Mouse (Mus musculus) left cerebral cortex, adult 2 months (tissue): ENCODE measurements around the gene Asgr1. TPM values are rescaled to one million over a fixed set of nuclear protein-coding genes. Genes with fewer than 3 reads are reported as not detected.
"Not testable (repeated sequence)": the region's sequence is repeated elsewhere in the genome, so short reads cannot be mapped to it uniquely, and the experiment has no call there.

ENCODE experiments used
- DNase-seq, 2 experiments: peaks; one replicate each; pipeline ENCODE4 v3.0.0; 2021 to 2022; ENCODE audit warnings: low spot score in 2 of 2, mixed read lengths in 1 of 2; ENCODE audit errors: extremely low spot score in 1 of 2
- H3K27ac ChIP-seq: fragments of 200-600 bp; 2 replicates; pipeline ENCODE4 v1.8.1; 2022
- H3K4me3 ChIP-seq: fragments of 200-600 bp; 2 replicates; pipeline ENCODE4 v1.8.1; 2022
- CTCF ChIP-seq: fragments of 200-600 bp; IDR thresholded peaks from 2 replicates; pipeline ENCODE4 v1.8.1; 2022; ENCODE audit warnings: antibody characterized with exemption, mild to moderate bottlenecking, moderate library complexity
- intact Hi-C: fragments of 180-260 bp; cut with DNase I; formaldehyde crosslinking; loops from one replicate; pipeline ENCODE4 v1.15.1; 2025
- long read RNA-seq, 2 experiments: library from polyadenylated mRNA; stranded (forward); transcript quantifications; one replicate each; pipeline ENCODE4 v2.0.0; 2021; ENCODE audit warnings: borderline mapping rate in 2 of 2
- total RNA-seq, 2 experiments: library from RNA; stranded (reverse); gene quantifications; 2 replicates each; pipeline ENCODE4 v1.2.3; 2021

Asgr1 gene
- total RNA-seq: 1 to 10 TPM; 1.8 to 2.1 TPM
- long read RNA-seq, experiment 1, partial matches to known transcripts: 2 of 3 reads
- long read RNA-seq, experiment 1, other reads (novel, unspliced or antisense): 1 of 3 reads
- long read RNA-seq, experiment 2, partial matches to known transcripts: 2 of 2 reads
- long read RNA-seq, experiment 2, other reads (novel, unspliced or antisense): 0 of 2 reads

DNA sequence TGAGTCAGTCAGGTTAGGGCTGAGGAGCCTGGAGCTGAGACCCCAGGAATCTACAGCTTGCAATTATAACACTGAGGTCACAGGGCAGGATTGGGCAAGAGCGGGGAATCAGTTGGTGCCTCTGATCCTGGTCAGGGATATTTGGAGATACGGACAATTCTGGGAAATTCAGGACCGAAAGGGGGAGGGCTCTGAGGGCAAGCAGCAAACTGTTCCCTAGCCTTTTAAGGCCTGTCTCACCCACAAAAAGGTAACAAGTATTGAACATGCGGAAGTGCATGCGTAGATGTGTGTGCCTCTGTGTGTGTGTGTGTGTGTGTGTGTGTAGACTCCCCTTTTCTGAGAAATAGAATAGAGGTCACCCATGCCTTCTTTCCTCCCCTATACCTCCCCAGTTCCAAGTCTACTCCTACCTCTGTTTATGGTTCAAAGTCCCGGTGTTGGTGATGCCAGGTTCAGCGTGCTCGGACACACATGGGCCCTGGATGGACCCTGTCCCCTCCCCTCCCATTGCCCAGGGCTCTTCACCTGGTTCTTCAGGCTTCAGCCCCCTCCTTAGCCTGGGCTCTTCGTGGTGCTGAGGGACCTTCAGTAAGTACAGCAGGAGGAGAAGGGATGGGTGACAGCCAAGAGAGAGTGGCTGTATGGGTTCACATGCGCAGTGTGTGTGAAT is at the start of gene Asgr1:
Gene Asgr1, plus strand, starts transcription at position 188 of the 673 bp plus-strand sequence.
- Histone ChIP-seq H3K4me3 (no peak within 1 kb of the TSS), H3K27ac (no peak within 1 kb of the TSS)
- no peak for TF ChIP-seq CTCF
- intact Hi-C loops: loop anchor here (2.0 kb wide), 1 partner anchor 159 kb away; the partner anchor contains the start of gene Slc16a11
- no peak for DNase-seq

DNA sequence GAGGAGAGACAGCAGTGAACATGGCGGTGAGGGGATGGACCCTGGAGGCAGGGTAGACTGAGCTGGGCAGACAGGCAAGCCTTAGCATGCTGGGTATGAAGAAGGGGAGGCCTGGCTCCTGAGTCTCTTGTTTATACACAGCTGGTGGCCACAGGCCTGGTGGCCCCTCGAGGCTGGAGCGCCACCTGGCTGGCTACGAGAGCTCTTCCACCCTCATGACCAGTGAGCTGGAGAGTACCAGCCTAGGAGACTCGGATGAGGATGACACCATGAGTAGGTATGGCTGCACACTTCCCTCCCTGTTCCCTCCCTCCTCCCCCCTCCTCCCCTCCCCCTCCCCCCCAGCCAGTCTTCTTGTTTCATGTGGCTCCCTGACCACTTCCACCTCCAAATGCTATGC is 48.4 kb upstream of the Asgr1 start:
- no peak overlapping the region for H3K4me3 ChIP-seq
- DNase-seq: no peak
- intact Hi-C loops: no loop called here
- peak; percentile 38 for TF ChIP-seq CTCF
- no peak overlapping the region for H3K27ac ChIP-seq

DNA sequence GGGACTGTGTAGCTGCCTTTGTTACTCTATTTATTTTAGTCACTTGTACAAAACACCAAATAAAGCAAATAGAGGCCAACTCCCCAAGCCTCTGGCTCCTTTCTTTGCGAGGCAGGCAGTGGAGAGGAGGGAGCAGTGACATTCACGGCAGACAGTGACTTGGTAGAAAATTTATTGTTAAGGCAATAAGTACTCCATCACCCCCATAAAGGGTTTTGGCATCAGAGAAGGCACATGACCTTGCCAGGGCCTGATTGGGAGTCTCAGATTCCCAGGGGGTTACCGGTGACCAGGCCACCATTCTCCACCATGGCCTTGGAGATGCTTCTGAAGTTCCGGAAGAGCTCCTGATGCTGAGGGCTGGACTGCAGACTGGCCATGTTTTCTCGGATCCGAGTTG is 43.9 kb upstream of the Asgr1 start:
- DNase-seq: no peak
- TF ChIP-seq CTCF: no peak
- no peak overlapping the region for H3K27ac ChIP-seq
- intact Hi-C loops: no loop called here
- H3K4me3 ChIP-seq: no peak overlapping the region

DNA sequence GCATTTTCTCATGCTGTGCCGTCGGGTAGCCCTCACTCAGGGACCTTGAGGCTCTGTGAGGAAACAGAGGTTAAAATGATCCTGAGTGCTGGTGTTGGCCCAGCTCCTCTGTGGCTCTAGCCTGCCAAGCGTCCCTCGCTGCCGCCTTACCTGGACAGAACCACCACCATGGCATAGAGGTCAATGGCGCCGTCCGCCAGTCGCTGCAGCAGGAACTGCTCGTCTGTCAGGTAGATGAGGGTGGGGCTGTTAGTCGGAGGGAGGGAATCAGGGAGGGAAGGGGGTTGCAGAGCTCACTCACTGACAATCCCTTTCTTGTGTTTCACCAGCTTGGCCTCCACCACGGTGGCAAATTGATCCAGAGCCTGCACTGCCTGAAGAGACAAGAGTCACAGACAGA is 43.3 kb upstream of the Asgr1 start:
- no peak for DNase-seq
- TF ChIP-seq CTCF: no peak
- no peak overlapping the region for H3K27ac ChIP-seq
- intact Hi-C loops: no loop called here
- no peak overlapping the region for H3K4me3 ChIP-seq

DNA sequence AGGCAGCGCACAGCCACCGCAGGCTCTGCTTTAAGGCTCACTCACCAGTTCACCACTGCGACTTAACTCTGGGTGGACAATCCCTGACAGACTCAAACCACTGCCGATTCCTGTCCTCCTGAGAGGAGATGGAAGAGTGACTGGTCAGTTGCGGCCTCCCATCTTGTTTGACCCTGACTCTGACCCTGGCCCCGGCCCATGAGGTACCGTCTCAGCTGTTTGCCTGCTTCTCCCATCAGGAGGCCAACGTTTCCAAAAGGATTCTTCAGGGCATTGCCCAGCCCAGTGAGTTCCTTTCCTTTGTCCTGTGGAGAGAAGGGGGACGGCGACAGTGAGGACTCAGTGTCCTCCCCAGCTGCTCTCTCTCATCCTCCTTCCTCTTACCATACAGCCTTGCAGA is 42.9 kb upstream of the Asgr1 start:
- H3K27ac ChIP-seq: no peak overlapping the region
- no peak overlapping the region for H3K4me3 ChIP-seq
- intact Hi-C loops: no loop called here
- no peak for DNase-seq
- TF ChIP-seq CTCF: no peak

DNA sequence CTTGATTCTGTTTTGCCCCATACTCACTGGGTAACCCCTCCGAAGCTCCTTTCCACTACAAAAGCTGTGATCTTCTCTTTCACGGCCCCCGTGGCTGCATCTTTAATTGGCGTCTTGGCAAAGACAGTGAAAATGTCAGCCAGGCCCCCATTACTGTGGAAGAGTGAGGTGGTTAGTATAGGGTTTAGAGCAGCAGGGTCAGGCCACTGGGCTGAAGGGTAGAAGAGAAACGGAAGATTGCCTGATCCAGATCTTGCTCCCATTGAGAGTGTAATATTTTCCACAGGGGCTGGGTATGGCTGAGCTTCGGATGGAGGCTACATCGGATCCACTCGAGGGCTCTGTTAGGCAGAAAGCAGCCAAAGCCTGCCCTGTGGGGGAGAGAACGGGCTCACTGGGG is 41.0 kb upstream of the Asgr1 start:
- no peak overlapping the region for H3K4me3 ChIP-seq
- DNase-seq: no peak
- no peak for TF ChIP-seq CTCF
- intact Hi-C loops: no loop called here
- no peak overlapping the region for H3K27ac ChIP-seq

DNA sequence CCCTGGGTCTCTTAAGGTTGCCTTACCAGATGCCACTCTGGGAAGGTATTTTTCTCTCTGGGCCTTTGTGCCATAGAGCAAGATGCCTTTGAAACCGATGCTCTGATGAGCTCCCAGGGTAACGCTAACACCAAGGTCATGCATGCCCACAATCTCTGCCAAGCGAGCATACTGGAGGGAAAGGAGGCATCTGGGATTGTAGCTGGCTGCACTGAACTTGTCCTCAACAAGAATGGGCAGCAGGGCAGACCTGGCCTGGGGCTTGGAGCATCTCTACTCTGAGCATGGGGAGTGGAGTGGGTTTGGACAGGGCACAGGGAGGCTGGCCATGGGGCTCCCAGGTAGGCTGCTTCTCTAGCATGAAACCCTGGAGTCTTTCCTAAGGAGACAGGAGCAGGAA is 40.5 kb upstream of the Asgr1 start:
- Histone ChIP-seq H3K27ac (no peak overlapping the region), H3K4me3 (no peak overlapping the region)
- intact Hi-C loops: no loop called here
- TF ChIP-seq CTCF: no peak
- DNase-seq: no peak

DNA sequence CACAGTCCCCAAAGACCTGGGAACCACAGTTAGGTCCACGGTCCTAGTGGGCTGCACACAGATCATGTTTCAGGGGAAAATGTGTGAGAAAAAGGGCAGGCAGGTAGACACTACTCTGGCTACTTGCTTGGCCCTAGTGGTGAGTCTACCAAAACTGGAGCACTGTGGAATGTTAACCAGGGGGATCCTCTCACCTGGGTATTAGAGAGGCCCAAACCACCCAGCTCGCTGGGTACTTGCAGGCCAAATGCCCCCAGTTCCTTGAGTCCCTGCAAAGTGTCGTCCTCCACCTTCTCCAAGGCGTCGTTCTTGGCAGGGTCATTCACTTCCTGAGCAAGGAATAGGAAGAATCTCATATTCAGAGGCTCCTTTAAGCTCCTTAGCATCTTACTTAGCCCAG is 39.8 kb upstream of the Asgr1 start:
- DNase-seq: no peak
- intact Hi-C loops: loop anchor here (2.0 kb wide), 1 partner anchor 13 kb away; the partner anchor contains the start of gene Dvl2
- TF ChIP-seq CTCF: no peak
- H3K4me3 ChIP-seq: no peak overlapping the region
- no peak overlapping the region for H3K27ac ChIP-seq

DNA sequence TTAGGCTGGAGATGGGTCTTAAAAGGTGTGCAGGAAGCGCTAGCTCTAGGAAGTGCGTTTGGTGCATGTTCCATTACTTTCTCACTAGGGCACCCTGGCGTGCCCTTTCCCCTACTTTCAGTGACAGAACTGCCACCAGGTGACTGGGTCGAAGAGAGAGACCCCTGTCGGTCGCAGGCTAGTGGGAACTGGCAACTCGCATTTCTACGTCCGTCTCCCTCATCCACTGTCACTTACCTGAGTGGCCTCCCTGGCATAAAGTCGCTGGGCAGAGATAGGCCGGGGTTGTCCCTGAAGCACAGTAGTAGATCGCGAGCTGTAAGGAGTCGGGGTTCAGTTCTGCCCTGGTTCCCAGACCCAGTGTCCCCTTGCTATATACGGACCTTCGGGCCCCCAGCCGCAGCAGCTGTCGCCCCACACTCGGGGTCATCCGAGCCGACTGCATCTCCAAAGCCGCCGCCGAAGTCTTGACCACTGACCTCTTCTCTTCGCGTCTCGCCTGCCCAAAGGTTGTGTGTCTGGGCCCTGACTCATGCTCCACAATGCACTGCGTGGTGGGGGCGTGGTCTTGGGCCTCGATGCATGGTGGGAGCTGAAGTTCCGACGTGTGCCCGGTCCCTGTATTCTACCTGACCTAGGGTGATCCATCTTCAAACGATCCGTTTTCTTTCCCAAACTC is 38.9 kb upstream of the Asgr1 start, which contains the start of gene Acadvl:
Gene Acadvl, minus strand, starts transcription at position 532 of the 679 bp plus-strand sequence.
- Histone ChIP-seq H3K27ac (peak within 1 kb of the TSS; percentile 88), H3K4me3 (peak within 1 kb of the TSS; percentile 77)
- TF ChIP-seq CTCF: peak; percentile 44
- intact Hi-C loops: loop anchor here (2.0 kb wide), 1 partner anchor 14 kb away; the partner anchor contains the start of gene Dvl2
- peak; percentile 85 to 86 for DNase-seq

DNA sequence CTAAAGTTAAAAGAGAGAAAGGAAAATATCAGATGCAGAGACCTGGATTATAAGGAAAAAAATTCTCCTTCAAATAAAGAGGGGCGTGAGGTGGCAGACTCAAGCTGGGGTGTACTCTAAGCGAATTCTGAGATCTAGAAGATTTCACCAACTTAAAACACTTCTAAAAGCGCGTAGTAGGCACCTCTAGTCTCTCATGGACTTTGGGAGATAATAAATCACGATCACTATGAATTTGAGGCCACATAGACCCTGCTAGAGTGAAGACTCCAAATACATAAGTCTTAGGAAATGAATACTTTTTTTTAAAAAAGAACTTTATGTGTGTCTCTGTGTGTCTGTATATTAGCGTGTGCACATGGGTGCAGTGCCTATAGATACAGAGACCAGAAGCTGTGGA is 38.2 kb upstream of the Asgr1 start:
- TF ChIP-seq CTCF: no peak
- H3K27ac ChIP-seq: no peak overlapping the region
- peak overlapping the region; percentile 77; the same call in 1 of the 2 replicates for H3K4me3 ChIP-seq
- intact Hi-C loops: loop anchor here (2.0 kb wide), 1 partner anchor 15 kb away; the partner anchor contains the start of gene Dvl2
- no peak for DNase-seq

DNA sequence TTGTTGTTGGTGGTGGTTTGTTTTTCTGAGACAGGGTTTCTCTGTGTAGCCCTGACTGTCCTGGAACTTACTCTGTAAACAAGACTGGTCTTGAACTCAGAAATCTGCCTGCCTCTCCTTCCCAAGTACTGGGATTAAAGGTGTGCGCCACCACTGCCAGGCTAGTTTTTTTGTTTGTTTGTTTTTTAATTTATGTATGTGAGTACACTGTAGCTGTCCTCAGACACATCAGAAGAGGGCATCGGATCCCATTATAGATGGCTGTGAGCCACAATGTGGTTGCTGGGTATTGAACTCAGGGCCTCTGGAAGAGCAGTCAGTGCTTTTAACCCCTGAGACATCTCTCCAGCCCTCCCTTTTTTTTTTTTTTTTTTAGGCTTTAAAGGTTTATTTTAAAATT is 37.7 kb upstream of the Asgr1 start:
- H3K4me3 ChIP-seq, DNase-seq, H3K27ac ChIP-seq, intact Hi-C loops: not testable (repeated sequence)

DNA sequence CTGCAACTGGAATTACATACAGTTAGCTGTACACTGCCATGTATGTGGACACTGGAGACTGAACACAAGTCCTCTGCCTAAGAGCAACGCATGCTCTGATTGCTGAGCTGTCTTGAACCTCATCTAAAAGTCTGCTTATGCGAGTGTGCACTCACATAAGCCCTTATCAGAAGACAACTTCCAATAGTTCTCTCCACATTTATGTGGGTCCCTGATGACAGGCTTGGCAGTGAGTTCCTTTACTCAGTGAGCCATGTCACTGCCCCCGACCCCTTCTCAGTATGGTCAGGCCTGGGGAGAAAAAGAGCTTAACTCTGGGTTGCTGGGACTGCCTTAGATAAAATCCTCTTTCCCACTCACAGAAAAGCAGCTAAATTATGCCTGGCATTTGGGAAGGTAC is 37.2 kb upstream of the Asgr1 start, which contains the start of gene Dlg4:
Gene Dlg4, plus strand, starts transcription at position 274 of the 400 bp plus-strand sequence.
- no peak for TF ChIP-seq CTCF
- DNase-seq: no peak
- intact Hi-C loops: no loop called here
- peak within 1 kb of the TSS; percentile 74 for H3K4me3 ChIP-seq
- H3K27ac ChIP-seq: peak within 1 kb of the TSS; percentile 93
